Mouse (Mus musculus) embryonic facial prominence, embryonic 12.5 days (tissue): ENCODE measurements around the gene Tacc2. TPM values are rescaled to one million over a fixed set of nuclear protein-coding genes. Genes with fewer than 3 reads are reported as not detected.

Experiments used
- ATAC-seq: fragments of 200-750 bp; cut with Nextera tagmentation; 2 replicates; pipeline ENCODE4 v1.8.0; 2017; ENCODE audit not compliant: insufficient number of reproducible peaks, insufficient read depth, low FRiP score, low TSS enrichment
- H3K27ac ChIP-seq: fragments of 300-500 bp; sonication (generic); 2 replicates; pipeline ENCODE4 v1.5.1; 2016; ENCODE audit warnings: mild to moderate bottlenecking
- H3K27me3 ChIP-seq: fragments of 300-500 bp; sonication (generic); 2 replicates; pipeline ENCODE4 v1.6.1; 2016; ENCODE audit warnings: mild to moderate bottlenecking, moderate library complexity
- H3K36me3 ChIP-seq: fragments of 300-500 bp; sonication (generic); 2 replicates; pipeline ENCODE4 v1.6.1; 2016; ENCODE audit warnings: mild to moderate bottlenecking
- H3K4me1 ChIP-seq: fragments of 300-500 bp; sonication (generic); 2 replicates; pipeline ENCODE4 v1.6.1; 2016
- H3K4me2 ChIP-seq: fragments of 300-500 bp; sonication (generic); replicated peaks from 2 replicates; pipeline ENCODE4 v1.6.1; 2016; ENCODE audit warnings: mild to moderate bottlenecking, moderate library complexity
- H3K4me3 ChIP-seq: fragments of 300-500 bp; sonication (generic); 2 replicates; pipeline ENCODE4 v1.5.1; 2016; ENCODE audit warnings: mild to moderate bottlenecking
- H3K9ac ChIP-seq: fragments of 300-500 bp; sonication (generic); 2 replicates; pipeline ENCODE4 v1.6.1; 2016; ENCODE audit warnings: mild to moderate bottlenecking, moderate library complexity
- H3K9me3 ChIP-seq: fragments of 300-500 bp; sonication (generic); 2 replicates; pipeline ENCODE4 v1.6.1; 2016; ENCODE audit warnings: mild to moderate bottlenecking, moderate library complexity
- WGBS: fragments of 180-500 bp; shearing (Covaris S2); methylation state at CpG from one replicate; pipeline ENCODE4 v1.1.7; 2016; 5-methylcytosine and 5-hydroxymethylcytosine counted together
- polyA plus RNA-seq: library from polyadenylated mRNA; unstranded; fragments of >200 nt; fragmentation: Nextera tagmentation; extraction: Ambion mirVana; gene quantifications from 2 replicates; pipeline ENCODE4 v1.2.1, GENCODE M21; 2016

The Tacc2 gene
- polyA plus RNA-seq, 1 experiment from 2014 or later: 53.2 TPM

DNA sequence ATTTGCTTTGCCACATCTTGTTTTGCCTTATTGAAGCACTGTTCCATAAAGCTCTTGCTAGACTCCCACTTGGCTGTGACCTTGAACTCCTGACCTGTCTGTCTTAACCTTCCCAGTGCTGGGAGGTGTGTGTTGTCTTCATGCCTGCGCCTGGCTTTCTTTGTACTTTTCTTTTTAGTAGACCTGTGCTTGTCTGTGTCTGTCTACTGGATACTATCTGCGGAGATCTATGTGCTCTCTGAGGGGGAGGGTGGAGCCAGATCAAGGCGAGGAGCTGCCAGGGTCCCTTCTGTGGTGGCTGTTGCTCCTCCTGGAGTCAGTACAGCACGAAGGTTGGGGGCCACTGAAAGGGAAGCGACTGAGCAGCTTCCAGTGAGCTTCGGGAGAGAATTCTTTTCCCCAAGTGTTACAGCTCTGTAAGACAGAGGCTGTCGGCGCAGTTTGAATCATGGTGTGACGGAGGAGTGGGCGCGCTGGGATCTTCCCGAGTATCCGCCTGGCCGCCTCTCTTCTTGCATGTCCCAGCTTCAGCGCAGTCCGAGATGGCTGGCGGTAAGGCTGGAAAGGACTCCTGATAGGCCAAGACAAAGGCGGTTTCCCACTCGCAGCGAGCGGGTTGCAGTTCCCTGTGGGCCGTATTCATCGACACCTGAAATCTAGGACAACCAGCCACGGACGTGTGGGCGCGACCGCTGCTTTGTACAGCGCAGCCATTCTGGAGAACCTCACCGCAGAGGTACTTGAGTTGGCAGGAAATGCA, 189.4 kb downstream of the Tacc2 start:
- 77% methylated on average over 30 of the region's 30 CpGs for WGBS
- no peak overlapping the region for H3K4me2 ChIP-seq

GRCm38 (mm10) chr7:130768151-130768550, 190.9 kb downstream of the Tacc2 start:
- Histone ChIP-seq H3K36me3 (peaks cover 18% of the 10 kb centered on the region), H3K9me3 (no peaks in the 10 kb centered on the region), H3K4me2 (no peak overlapping the region), H3K27ac (no peak overlapping the region), H3K27me3 (no peaks in the 10 kb centered on the region), H3K4me1 (no peaks in the 10 kb centered on the region), H3K9ac (no peak overlapping the region), H3K4me3 (no peak overlapping the region)
- ATAC-seq: no peak
- 90% methylated on average over 4 of the region's 4 CpGs for WGBS

More for the DNA sequence above, 189.4 kb downstream of the Tacc2 start:
- Histone ChIP-seq H3K4me1 (peaks cover 4% of the 10 kb centered on the region; the same call in 1 of the 2 replicates), H3K9ac (no peak overlapping the region), H3K9me3 (no peaks in the 10 kb centered on the region), H3K36me3 (peaks cover 18% of the 10 kb centered on the region), H3K4me3 (no peak overlapping the region), H3K27me3 (no peaks in the 10 kb centered on the region), H3K27ac (no peak overlapping the region)
- no peak for ATAC-seq

GRCm38 (mm10) chr7:130770707-130771106, 193.5 kb downstream of the Tacc2 start:
- H3K4me1 ChIP-seq: no peaks in the 10 kb centered on the region
- H3K4me3 ChIP-seq: no peak overlapping the region
- no peak overlapping the region for H3K4me2 ChIP-seq
- H3K9ac ChIP-seq: no peak overlapping the region
- ATAC-seq: no peak
- 35% methylated on average over 3 of the region's 3 CpGs for WGBS
- no peaks in the 10 kb centered on the region; the same call in 1 of the 2 replicates for H3K36me3 ChIP-seq
- no peaks in the 10 kb centered on the region for H3K9me3 ChIP-seq
- H3K27ac ChIP-seq: no peak overlapping the region
- H3K27me3 ChIP-seq: no peaks in the 10 kb centered on the region

GRCm38 (mm10) chr7:130773171-130773830, 196.1 kb downstream of the Tacc2 start:
- no peaks in the 10 kb centered on the region for H3K27me3 ChIP-seq
- H3K36me3 ChIP-seq: no peaks in the 10 kb centered on the region
- no peak overlapping the region for H3K27ac ChIP-seq
- no peak for ATAC-seq
- H3K4me2 ChIP-seq: no peak overlapping the region
- H3K9me3 ChIP-seq: no peaks in the 10 kb centered on the region
- 68% methylated on average over 11 of the region's 11 CpGs for WGBS
- no peaks in the 10 kb centered on the region for H3K4me1 ChIP-seq
- no peak overlapping the region for H3K4me3 ChIP-seq
- no peak overlapping the region for H3K9ac ChIP-seq

DNA sequence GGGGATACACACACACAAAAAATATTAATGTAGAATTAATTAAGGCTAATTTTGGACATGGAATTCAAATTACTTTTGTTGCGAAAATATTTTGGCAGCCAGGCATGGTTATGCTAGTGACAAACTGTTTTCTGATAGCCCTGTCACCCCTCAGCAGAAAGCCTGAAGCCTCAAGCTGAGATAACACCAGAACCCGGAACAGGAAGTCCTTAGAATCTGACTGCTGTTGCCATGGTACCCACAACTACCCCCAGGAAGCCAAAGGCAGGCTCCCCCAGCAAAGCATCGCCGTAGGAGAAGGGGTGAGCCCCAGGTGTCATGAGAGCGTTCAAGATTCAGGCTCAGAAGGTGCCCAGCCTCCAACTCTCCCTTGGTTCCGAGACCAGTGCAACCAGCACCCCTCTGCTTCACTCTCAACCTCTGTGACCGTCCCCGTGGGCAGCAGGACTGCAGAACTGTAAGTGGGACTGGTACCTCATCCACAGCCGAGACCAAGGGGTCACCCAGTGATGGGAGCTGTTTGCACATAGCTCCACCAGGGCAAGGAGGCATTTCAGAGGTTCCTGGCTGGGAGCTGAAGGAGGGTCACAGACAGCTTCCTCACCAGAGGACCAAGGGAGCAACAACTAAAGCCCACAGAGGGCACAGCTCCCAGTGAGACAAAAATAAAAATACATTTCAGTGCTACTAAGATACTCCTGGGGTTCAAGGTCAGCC, 196.8 kb downstream of the Tacc2 start, which contains the start of gene Btbd16:
Gene Btbd16 (plus strand): TSS at position 156 of the 717 bp plus-strand sequence.
- no peak within 1 kb of the TSS for H3K4me2 ChIP-seq
- H3K9ac ChIP-seq: no peak within 1 kb of the TSS
- H3K36me3 ChIP-seq: no peaks in the 10 kb centered on the region
- H3K9me3 ChIP-seq: no peaks in the 10 kb centered on the region
- H3K4me3 ChIP-seq: no peak within 1 kb of the TSS
- no peaks in the 10 kb centered on the region for H3K4me1 ChIP-seq
- H3K27me3 ChIP-seq: no peaks in the 10 kb centered on the region
- 57% methylated on average over 9 of the region's 9 CpGs for WGBS
- no peak for ATAC-seq
- no peak within 1 kb of the TSS for H3K27ac ChIP-seq

DNA sequence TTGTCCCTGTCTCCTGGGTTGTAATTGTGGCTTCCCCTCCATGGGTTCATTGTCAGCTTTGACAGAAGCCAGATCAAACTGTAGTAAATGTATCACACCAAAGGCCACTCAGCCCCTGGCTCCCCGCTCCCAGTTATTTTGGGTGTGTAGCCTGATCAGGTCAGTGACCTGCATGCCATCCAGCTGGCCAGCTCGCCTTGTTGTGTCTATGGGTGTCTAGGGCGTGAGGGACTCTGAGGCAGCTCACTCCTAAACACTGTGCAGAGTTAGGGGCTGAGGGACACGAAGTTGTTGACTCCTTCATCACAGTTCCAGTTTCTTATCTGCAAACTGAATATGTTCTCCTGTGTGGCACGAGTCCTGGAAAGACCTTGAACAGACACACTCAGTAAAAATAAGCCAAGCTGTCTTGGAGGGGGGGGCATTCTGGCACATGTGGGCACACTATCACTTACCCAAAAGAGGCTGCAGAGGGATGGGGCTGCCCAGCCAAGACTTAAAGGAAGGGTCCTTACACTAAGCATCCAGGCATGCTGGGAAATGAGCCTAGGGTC, 203.7 kb downstream of the Tacc2 start:
- Histone ChIP-seq H3K27ac (no peak overlapping the region), H3K36me3 (no peaks in the 10 kb centered on the region), H3K27me3 (no peaks in the 10 kb centered on the region), H3K9ac (no peak overlapping the region), H3K4me3 (no peak overlapping the region), H3K4me1 (no peaks in the 10 kb centered on the region), H3K4me2 (no peak overlapping the region), H3K9me3 (no peaks in the 10 kb centered on the region)
- 70% methylated on average over 5 of the region's 5 CpGs for WGBS
- ATAC-seq: no peak

DNA sequence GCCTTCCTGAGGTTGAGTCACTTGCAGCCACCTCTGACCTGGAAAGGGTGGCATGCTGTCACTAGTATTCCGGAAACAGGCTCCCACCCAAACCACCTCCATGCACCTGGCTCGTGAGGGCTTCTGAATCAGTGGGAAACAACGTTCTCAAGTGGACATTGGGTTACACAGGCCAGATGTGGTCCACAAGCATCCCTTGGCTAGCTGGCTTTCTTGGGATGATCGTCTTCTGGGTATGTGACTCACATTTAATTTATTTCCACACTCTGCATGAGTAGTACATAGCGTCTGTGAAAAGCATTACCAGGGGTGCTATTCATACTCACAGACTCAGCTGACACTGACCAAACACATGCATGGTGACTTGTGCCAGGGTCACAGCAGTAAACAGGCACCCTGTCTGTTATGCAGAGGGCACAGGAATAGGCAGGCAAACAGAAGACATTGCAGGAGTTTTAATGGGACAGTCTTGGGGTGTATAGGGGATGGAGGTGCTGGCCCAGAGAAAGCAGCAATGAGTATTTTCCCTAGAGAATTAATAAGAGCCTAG, 205.3 kb downstream of the Tacc2 start:
- H3K4me1 ChIP-seq: peaks cover 4% of the 10 kb centered on the region; the same call in 1 of the 2 replicates
- no peak overlapping the region for H3K9ac ChIP-seq
- H3K4me3 ChIP-seq: no peak overlapping the region
- no peak overlapping the region for H3K27ac ChIP-seq
- ATAC-seq: no peak
- 73% methylated on average over 5 of the region's 5 CpGs for WGBS
- H3K27me3 ChIP-seq: no peaks in the 10 kb centered on the region
- H3K4me2 ChIP-seq: no peak overlapping the region
- no peaks in the 10 kb centered on the region for H3K36me3 ChIP-seq
- no peaks in the 10 kb centered on the region for H3K9me3 ChIP-seq

DNA sequence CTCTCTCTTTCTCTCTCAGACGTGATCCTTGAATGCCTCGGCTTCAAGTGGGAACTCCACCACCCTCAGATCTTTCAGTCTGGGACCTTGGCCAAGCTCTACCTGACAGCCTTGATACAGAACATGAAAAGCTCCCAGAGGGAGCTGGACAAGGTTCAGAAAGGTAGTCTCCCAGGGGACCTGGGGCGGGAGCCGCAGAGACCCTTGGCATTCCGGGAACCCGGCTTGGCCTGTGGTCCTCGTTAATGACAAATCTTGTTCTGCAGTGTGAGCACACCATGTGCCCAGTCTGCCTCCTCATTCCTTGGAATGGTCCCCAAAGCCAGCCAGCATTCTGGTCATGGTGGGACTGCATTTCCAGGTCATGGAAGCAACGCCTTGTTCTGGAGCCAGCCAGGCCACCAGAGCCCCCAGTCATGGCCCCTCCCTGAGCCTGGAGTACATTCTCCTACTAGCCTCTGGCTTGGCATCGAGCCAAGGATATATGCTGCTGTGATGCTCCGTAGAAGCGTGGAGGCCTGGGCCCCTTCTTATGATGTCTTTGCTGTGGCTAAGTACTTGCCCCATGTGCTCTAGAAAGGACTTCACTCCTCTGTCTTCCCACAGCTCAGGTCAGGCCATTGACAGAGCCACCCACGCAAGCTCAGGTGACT, 208.8 kb downstream of the Tacc2 start:
- no peak for ATAC-seq

GRCm38 (mm10) chr7:130786708-130787107, 209.5 kb downstream of the Tacc2 start:
- Histone ChIP-seq H3K9me3 (no peaks in the 10 kb centered on the region), H3K4me3 (no peak overlapping the region), H3K9ac (no peak overlapping the region), H3K4me2 (no peak overlapping the region), H3K36me3 (no peaks in the 10 kb centered on the region), H3K4me1 (peaks cover 4% of the 10 kb centered on the region; the same call in 1 of the 2 replicates), H3K27ac (no peak overlapping the region), H3K27me3 (no peaks in the 10 kb centered on the region)
- 83% methylated on average over 5 of the region's 5 CpGs for WGBS
- ATAC-seq: no peak

More for the DNA sequence above, 208.8 kb downstream of the Tacc2 start:
- H3K4me2 ChIP-seq: no peak overlapping the region
- H3K9ac ChIP-seq: no peak overlapping the region
- H3K4me1 ChIP-seq: peaks cover 4% of the 10 kb centered on the region; the same call in 1 of the 2 replicates
- H3K27me3 ChIP-seq: no peaks in the 10 kb centered on the region
- no peaks in the 10 kb centered on the region for H3K9me3 ChIP-seq
- H3K4me3 ChIP-seq: no peak overlapping the region
- WGBS: 79% methylated on average over 12 of the region's 12 CpGs
- H3K27ac ChIP-seq: no peak overlapping the region
- H3K36me3 ChIP-seq: no peaks in the 10 kb centered on the region

DNA sequence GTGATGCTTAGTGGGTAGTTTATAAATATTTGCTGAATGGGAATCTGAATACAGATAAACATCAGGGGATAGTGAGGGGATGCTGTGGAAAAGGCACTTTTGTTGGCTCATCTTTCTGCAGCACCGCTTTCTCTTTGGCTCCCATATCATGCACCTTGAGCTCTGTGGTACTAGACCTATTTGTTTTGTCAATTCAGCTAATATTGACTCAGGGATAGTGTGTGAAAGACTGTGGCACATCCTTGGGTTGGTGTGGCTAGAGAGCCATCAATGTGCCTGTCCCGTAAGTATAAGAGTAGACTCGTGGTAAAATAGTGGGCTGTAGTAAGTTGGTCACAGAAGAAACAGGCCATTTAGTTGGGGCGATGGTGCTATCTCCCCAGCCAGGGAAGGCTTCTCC, 210.3 kb downstream of the Tacc2 start:
- Histone ChIP-seq H3K4me2 (no peak overlapping the region), H3K27ac (no peak overlapping the region)
- 91% methylated on average over 4 of the region's 4 CpGs for WGBS

DNA sequence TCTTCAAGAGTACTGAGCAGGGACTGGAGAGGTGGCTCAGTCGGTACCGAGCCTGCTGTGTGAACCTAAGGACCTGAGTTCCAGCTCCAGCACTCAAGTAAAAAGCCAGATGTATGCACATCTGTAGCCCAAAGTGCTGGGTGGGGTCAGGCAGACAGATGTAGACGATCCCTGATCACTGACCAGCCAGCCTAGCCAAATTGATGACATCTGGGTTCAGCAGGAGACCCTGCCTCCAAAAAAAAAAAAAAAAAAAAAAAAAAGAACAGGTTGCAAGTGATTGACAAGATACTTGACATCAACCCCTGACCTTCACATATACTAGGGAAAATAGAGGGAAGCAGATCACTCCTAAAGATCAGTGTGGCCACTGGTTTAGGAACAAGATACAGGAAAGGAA, 211.7 kb downstream of the Tacc2 start:
- WGBS: 78% methylated on average over 3 of the region's 3 CpGs
- no peaks in the 10 kb centered on the region for H3K9me3 ChIP-seq
- H3K27me3 ChIP-seq: no peaks in the 10 kb centered on the region
- H3K4me3 ChIP-seq: no peak overlapping the region
- H3K4me1 ChIP-seq: peaks cover 4% of the 10 kb centered on the region; the same call in 1 of the 2 replicates
- no peak for ATAC-seq
- no peaks in the 10 kb centered on the region for H3K36me3 ChIP-seq
- no peak overlapping the region for H3K27ac ChIP-seq
- no peak overlapping the region for H3K4me2 ChIP-seq
- no peak overlapping the region for H3K9ac ChIP-seq

More for the DNA sequence above, 210.3 kb downstream of the Tacc2 start:
- no peak overlapping the region for H3K4me3 ChIP-seq
- ATAC-seq: no peak
- no peaks in the 10 kb centered on the region for H3K36me3 ChIP-seq
- H3K9me3 ChIP-seq: no peaks in the 10 kb centered on the region
- H3K27me3 ChIP-seq: no peaks in the 10 kb centered on the region
- H3K9ac ChIP-seq: no peak overlapping the region
- H3K4me1 ChIP-seq: peaks cover 4% of the 10 kb centered on the region; the same call in 1 of the 2 replicates
